Mouse (Mus musculus) cerebellum, adult 9-10 months (tissue): ENCODE results near the gene 9930021J03Rik.
A peak's percentile ranks its signal among the peaks of the same experiment; 100 is the strongest.

Source experiments
- DNase-seq: peaks from one replicate; pipeline ENCODE4 v3.0.0; 2022

The 9930021J03Rik gene

DNA sequence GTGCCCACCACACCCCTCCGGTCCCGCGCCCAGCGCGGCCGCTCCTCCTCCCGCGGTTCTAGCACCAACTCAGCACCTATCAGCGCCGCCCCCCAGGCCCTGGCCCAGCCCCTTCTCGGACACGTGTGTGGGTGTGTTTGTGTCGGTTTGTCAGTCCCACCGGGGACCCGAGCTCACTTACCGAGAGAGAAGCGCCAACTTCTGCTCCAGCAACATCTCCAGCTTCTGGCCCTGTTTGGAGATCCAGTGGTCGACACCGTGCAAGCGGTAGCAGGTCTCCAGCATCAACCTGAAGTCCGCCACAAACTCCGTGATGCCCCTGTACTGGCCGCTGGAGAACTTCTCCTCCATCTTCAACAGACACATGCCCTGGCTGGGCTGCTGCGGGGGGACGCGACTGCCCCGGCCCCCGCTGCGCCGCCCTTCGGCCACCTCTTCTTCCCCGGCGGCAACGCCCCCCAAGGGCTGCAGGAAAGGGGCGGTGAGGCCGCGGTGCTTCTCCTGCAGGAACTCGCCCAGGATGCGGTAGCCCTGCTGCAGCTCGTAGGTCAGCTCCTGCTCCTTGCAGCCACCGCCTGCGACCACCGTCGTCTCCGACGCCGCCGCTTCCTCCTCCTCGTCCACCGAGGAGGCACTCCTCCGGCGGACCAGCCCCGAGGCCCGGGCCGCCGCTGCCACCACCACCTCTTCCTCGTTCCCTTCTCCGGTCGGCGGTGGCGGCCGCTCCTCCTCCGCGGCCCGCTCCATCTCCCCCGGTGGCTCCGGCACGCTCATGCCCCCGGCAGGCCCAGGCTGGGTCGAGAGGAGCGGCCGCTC is 480 bp downstream of the 9930021J03Rik start:
- peak; percentile 52 for DNase-seq

DNA sequence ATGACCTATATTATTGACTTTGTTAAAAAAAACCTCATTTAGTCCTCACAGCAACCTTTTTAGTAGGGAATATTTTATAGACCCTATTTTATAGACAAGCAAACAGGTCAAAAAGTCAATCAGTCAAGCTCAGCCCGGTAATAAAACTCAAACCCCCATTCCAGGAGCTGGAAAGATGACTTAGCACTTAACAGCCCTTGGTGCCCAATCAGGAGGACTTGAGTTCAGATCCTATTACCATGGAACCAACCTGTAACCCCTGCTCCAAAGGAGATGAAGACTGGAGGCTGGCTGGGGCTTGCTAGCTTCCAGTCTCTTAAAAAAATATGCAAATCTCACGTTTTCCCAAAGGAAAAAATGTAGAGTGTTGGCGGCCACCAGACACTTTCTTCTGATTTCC is 1.8 kb downstream of the 9930021J03Rik start:
- no peak for DNase-seq

DNA sequence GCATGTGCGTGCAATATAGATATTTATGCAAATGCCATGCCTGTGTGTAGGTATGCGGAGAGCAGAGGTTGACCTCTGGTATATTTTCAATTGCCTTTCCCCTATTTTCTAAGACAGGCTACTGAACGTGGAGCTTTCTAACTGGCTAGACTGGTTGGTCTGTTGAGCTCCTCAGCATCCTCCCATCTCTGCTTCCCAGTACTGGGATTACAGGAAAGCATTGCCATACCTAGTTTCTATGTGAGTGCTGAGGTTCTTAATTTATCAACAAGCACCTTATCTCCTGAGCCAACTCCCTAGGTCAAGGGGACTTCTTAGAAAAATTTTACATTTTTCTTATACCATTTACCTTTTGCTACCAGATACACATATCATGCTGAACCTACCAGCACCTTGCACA is 8.4 kb downstream of the 9930021J03Rik start:
- no peak for DNase-seq

DNA sequence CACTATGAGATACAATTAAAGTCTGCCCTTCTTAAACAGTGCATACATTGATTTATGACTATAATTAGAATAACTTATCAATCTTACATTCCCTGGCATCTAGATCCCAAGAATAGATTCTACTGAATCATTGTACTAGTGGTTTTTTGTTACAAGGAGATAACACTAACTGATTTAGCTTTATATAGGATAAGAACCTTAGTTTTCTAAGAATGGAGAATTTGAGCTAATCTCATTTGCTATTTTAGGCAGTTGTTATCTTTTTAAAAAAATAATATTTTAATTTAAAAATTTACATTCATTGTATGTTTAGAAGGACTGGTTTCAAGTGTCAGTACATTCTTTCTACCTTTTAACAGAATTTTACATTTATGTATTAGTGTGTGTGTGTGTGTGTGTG is 17.8 kb downstream of the 9930021J03Rik start:
- DNase-seq: no peak

DNA sequence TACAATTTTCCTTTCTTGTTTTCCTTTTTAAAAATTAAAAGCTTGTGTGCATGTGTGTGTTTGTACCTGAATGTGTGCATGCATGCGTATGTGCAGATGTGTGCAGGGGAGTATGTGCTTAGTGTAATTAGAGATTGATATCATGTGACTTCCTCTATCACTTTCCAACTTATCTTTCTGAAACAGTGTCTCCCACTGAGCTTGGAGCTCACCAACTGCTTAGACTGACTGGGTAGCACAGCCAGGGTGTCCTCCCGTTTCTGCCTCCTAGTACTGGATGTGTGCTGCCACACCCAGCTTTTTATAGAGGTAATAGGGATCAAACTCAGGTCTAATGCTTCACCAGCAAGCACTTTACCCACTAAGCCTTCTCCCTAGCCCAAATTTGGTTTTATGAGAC is 22.9 kb downstream of the 9930021J03Rik start:
- DNase-seq: no peak

DNA sequence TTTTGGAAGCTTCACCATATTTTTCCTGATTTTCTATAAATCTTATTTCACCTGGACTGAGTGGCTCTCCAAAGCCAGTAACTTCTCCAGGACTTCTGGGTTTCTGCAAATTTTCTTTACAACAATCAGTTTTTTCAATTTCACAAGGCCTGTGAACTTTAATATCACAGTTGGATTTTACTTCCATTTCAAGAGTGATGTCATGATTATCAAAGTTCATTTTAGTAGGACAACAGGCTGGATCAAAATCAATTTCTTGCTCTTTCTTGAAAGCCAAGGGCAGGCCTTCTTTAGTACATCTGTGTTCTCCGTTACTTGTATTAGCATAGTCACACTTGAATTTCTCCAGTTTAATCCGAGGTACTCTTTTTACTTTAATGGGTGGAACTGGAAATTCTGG is 51.9 kb downstream of the 9930021J03Rik start:
- no peak for DNase-seq

DNA sequence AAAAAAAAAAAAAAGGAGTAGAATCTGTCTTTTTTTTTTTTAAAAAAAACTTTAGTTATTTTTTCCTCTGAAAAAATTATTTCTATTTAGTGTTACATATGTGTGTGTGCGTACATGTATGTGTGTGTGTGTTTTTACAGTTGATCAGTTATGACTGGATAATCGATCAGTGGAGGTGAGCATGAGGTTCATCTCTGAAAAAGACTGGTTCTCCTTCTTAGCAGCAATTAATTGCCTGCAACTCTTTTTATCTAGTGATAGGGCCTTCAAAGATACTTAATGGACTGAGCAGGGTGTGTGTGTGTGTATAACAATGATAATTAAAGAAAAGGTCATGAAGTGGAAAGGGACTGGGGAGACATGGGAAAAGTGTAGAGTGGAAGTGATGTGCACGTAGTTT is 54.8 kb downstream of the 9930021J03Rik start:
- DNase-seq: no peak

DNA sequence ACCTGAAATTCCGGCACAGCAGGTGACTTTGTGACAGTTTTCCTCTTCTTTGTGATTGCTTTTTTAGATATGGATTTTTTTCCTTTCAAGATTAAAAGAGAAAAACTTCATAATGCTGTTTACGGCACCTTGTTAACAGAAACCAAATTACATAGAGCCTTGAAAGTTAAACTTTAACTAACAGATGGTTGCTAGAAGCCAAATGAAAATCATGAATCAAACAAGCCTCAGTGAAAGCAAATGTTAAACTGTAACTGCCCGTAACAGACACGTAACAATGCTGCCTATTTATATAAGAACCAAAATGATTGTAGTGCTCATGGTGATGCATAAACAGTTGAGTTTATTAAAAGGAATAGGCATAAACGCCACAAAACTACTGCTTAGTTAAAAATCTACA is 62.3 kb downstream of the 9930021J03Rik start:
- no peak for DNase-seq

DNA sequence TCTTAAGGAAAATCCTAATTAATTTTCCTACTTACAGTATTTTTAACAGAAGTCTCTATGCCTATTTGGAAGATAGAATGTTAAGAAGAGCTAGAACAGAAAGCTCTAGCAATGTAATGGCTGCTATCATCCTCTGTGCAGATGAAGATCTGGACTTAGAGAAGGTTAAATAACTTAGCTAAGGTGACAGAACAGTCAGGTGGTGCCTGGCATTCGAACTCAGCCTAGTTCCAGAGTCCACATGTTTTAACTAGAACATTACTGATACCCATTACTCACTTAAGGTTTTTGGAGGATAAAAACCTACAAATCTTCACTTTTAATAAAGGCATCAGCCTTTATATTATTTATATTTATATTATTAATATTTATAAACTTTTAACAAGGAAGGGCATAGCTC is 65.1 kb downstream of the 9930021J03Rik start:
- no peak for DNase-seq

DNA sequence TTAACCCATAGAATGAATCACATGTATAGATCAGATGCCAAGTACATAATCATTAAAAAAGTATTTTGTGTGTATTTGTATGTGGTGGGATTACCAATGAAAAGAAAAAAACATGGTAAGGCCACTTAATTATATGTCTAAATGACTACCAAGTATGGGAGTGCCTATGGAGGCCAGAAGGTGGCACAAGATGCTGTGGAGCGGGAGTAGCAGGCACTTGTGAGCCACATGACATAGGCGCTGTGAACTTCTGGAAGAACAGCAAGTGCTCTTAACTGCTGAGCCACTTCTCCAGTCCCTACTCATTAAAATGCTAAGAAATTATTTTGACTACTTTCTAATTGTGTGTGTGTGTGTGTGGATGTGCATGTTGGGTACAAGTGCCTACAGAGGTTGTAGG is 66.2 kb downstream of the 9930021J03Rik start:
- DNase-seq: no peak

DNA sequence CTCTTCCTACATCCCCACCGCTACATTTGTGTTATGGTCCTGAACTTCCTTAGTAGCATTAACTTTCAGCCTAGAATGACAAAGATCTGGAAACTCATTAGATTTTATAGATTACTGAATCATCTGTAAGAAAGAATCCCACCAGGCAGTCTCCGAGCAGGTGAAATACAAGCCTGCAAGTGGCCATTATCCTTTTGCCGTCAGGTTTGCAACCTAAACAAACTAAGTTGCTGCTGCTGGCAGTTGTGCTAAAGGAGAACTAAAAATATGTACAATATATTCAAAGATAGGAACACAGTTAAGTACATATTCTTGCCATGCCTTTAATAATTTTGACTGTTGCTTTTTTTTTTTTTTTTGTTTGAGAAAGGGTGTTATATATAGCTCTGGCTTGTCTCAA is 70.4 kb downstream of the 9930021J03Rik start:
- DNase-seq: no peak

DNA sequence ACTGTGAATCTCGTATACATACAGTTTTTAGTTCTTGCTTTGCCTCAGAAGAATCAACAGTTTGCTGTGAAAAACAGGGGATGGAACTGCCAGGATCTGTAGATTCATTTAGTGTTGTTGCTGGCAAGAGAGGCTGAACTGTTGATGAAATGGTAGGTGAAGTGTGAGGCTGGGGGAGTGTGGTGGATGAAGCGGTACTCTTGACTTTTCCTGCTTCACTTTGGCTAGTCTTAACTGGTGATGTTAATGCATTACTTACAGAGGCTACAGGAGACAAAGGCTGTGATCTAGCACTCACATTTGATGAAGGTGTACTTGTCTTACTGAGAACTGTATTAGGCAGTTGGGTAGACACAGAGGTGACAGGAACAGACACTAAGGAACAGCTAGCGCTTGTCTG is 87.3 kb downstream of the 9930021J03Rik start:
- DNase-seq: no peak

DNA sequence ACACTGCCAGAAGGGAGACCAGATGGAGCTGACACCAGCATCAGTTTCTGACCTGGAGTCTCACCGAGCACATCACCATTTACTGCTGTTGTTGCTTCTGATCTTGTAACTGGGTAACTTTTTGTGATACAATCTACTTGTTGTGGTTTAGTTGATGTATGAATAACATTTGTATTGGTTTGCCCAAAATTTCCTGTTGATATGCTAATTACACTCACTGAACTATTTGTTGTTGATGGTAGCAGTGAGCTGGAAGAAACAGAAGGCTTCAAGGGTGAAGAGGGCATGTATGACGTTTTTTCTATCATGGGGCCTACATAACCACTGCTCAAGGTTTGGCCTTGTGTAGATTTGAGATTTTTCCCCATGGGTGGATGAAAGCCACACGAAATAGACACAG is 87.9 kb downstream of the 9930021J03Rik start:
- no peak for DNase-seq

DNA sequence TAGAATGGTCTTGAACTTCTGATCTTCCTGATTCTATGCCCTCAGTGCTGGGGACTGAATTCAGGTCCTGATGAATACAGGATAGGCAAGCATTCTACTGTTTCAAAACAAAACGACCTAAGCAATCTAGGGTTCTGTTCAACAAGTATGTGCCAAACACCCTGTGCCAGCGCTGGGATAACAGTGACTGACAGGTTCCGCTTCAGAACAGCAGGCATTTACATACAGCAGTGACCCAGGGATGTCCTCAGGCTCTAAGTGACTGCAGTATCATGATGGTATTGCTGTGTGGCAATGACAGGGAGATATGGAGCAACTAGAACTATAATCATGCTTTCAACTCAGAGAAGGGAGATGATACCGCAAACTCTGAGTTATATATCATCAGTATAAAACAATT is 92.3 kb downstream of the 9930021J03Rik start:
- DNase-seq: no peak

DNA sequence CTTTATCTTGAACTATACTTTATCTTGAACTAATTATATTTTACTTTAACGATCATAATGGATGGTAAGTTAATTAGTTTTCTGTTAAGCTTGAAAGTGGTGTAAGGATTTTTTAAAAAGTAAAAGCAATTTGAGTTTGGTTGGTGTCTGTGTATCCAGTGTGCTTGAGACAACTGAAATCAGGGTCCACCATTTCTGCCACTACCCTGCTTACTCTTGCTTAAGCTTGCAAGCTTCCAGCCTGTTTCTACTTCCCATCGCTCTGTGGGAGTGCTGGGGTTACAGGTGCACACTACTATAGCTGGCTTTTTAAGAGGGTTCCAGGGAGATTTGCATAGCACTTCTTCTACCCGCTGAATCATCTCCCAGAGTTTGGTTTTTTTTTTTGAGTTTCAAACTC is 96.3 kb downstream of the 9930021J03Rik start:
- no peak for DNase-seq

DNA sequence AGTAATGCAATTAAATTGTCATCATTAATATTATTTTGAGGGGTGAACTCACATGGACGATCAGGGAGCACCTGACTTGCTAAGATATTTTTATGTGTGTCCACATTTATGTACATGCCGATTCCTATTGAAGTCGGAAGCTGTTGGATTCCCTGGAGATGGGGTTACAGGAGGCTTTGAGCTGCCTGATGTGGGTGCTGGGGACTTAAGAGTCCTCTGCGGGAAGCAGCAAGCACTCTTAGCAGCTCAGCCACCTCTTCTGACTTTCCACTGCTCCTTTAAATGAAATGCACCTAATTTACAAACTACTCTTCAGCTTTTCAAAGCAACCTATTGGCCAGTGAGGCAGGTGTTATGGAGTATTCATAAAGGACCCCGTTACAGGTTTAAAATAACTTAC is 97.3 kb downstream of the 9930021J03Rik start:
- no peak for DNase-seq

DNA sequence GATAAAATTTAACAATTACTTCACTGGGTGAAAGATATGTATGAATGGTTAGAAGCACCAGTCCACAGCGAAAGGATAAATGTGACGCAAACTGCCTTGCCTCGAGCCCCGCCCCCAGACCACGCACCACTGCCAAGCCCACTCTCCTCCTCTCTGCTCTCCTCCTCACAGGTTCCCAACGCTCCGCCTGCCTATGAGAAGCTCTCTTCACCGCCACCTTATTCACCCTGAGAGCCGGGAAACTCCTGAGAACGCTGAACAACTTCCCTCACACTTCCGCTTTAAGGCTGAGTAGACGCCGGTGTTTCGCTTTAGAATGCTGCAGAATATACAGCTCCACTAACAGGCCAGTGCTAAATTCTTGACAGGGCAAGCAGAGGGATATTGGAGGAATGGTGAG is 97.8 kb downstream of the 9930021J03Rik start:
- DNase-seq: no peak

DNA sequence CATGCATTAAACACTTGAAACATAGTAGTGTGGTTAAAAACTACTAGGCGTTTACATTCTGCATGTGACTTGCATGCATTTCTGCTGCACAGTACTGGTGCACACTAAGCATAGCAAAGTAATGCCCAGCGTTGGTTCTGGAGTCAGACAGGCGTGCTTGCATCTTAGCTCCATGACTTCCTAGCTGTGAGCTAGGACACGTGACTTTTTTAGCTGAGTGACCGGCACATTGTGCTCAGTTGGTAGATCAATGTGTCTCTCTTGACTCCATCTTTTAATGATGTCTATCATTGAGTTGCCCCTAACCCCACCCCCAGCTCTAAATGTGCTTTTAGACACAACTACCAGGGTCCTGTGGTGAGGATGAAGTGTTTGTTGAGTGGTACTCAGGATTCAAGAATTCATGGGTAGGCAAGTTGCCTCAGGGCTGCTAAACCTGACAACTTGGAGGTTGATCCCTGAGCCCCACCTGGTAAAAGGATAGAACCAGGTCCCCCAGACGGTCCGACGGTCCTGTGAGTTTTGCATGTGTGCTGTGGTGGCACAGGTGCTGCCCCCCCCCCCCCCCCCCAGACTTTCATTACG is 98.4 kb downstream of the 9930021J03Rik start:
- DNase-seq: no peak

DNA sequence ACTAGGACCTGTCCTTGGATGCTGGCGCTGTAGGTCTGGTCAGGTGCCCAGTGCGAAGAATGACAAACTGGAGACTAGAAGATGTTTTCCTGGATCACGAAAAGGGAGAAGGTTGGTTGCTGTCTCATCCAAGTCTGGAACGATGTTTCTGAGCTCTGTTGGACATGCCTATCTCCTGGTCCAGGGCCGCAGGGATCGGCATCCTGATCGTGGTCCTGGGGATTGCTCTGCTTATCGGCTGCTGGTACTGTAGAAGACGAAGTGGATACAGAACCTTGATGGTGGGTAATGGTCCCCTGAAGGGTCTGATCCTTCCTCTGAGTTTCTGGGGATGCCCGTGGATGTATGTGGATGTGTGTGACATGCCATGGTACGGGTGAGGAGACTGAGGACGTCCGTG is 101.4 kb downstream of the 9930021J03Rik start:
- DNase-seq: no peak

DNA sequence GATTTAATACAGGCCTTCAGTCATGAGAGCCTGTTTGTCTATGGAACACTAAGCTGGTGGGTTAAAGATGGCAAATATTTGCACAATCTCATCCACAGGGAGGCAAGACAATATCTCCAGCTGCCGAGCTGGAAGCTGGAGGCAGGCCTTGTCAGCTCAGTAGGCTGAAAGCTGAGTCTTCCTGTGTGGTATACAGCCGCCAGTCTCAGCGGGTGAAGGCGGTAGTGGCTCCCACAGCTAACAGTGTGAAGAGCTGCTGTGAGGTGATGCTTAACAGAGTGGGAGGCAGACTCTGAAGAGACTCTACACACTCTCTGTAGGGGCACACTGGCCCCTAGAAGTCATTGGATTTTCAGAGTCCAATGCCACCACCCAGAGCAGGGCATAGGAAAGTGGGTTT is 104.1 kb downstream of the 9930021J03Rik start:
- DNase-seq: no peak

DNA sequence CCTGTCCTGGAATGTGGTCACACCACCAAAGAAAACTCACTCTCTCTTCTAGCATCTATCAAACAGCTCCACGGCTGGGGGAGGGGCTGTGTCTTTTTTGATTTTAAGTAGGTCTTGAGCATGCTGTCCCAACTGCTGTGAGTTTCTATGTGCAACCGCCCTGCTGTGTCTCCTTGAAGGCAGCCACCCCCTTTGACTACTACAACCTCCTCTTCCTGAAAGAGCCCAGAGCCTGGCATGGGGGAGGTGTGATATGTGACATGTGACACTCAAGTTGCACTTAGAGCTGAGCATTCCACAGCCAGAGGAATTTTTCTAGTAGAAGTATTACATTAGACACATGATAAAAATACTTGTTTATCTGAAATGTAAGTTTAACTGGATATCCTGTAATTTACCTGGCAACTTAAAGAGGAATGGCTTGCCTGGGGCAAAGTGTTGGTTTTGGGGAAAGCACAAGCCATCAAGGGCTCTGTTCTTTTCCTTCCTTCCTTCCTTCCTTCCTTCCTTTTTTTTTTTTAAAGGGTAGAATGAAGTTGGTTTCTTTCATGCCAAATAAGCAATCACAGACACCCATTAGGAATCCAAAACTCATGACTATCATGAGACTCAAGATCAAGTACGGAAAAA is 108.4 kb downstream of the 9930021J03Rik start, which contains the start of gene Mlana:
Mlana (plus strand) TSS at position 580 of the 630 bp plus-strand sequence.
- DNase-seq: no peak

DNA sequence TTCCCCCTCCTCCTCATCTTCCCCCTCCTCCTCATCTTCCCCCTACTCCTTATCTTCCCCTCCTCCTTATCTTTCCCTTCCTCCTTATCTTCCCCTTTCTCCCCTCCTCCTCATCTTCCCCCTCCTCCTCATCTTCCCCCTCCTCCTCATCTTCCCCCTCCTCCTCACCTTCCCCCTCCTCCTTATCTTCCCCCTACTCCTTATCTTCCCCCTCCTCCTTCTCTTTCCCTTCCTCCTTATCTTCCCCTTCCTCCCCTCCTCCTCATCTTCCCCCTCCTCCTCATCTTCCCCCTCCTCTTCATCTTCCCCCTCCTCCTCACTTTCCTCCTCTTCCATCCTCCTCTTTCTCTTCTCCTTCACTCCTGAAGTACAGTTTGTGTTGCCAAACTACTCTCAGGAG is 108.9 kb downstream of the 9930021J03Rik start:
- DNase-seq: no peak

DNA sequence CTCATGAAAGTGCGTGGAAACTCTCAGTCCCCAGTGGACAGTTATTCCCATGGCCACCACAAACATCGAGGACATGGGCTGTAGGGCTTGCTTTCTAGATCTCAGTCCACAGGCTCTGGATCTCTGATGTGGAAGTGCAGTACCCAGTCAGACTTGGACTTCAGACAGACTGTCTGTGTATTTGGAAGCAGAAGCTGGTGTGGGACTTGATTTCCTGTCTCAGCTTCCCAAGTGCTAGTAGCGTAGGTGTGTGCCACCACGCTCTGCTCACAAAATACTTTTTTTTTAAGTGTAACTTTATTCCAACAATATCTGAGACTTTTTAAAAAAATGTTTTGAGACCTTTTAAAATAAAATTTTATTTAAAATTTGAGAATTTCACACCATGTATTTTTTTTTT is 109.5 kb downstream of the 9930021J03Rik start:
- no peak for DNase-seq

DNA sequence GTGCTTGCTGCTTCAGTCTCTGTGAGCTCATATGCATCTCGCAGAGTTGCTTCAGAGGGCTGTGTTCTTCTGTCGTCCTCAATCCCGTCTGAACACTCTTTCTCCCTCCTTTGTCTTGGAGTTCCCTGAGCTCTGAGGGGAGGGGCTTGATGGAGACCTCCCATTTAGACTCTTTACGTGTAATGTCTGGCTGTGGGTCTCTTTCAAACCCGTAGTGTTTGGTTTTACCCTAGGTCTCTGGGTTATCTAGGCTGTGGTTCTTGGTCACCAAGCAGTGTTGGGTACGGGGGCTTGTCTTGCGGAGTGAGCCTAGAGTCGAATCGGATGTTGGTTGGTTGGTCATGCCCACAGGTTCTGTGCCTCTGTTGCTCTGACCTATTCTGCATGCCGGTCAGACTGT is 110.7 kb downstream of the 9930021J03Rik start:
- DNase-seq: no peak
